Mouse (Mus musculus) lung, embryonic 16.5 days (tissue): ENCODE data around the gene Ezh2. TPM values are rescaled to one million over a fixed set of nuclear protein-coding genes. Genes with fewer than 3 reads are reported as not detected.

Source experiments
- ATAC-seq: fragments of 200-750 bp; cut with Nextera tagmentation; 2 replicates; pipeline ENCODE4 v1.8.0; 2017; ENCODE audit warnings: low read depth, mild to moderate bottlenecking, moderate library complexity
- H3K27ac ChIP-seq: fragments of 300-500 bp; sonication (generic); 2 replicates; pipeline ENCODE4 v1.5.1; 2014; ENCODE audit warnings: mild to moderate bottlenecking, control low read depth, low read length
- H3K27me3 ChIP-seq: fragments of 300-500 bp; sonication (generic); 2 replicates; pipeline ENCODE4 v1.6.1; 2014; ENCODE audit warnings: low read depth, low read length, mixed read lengths; ENCODE audit not compliant: control insufficient read depth, insufficient read depth
- H3K36me3 ChIP-seq: fragments of 300-500 bp; sonication (generic); 2 replicates; pipeline ENCODE4 v1.6.1; 2014; ENCODE audit warnings: low read length; ENCODE audit not compliant: control insufficient read depth, insufficient read depth
- H3K4me1 ChIP-seq: fragments of 300-500 bp; sonication (generic); replicated peaks from 2 replicates; pipeline ENCODE4 v1.6.1; 2014; ENCODE audit warnings: low read length, mixed read lengths; ENCODE audit not compliant: control insufficient read depth, insufficient read depth
- H3K4me2 ChIP-seq: fragments of 300-500 bp; sonication (generic); 2 replicates; pipeline ENCODE4 v1.6.1; 2014; ENCODE audit warnings: low read depth, low read length, control low read depth
- H3K4me3 ChIP-seq: fragments of 300-500 bp; sonication (generic); 2 replicates; pipeline ENCODE4 v1.5.1; 2014; ENCODE audit warnings: mild to moderate bottlenecking, low read length, control low read depth
- H3K9ac ChIP-seq: fragments of 300-500 bp; sonication (generic); 2 replicates; pipeline ENCODE4 v1.6.1; 2014; ENCODE audit warnings: low read length, control low read depth
- H3K9me3 ChIP-seq: fragments of 300-500 bp; sonication (generic); 2 replicates; pipeline ENCODE4 v1.6.1; 2016; ENCODE audit warnings: low read length; ENCODE audit not compliant: control insufficient read depth
- WGBS: fragments of 180-500 bp; shearing (Covaris S2); extraction: QIAGEN DNeasy Blood & Tissue Kit; methylation state at CpG from one replicate; pipeline ENCODE4 v1.1.7; 2014; 5-methylcytosine and 5-hydroxymethylcytosine counted together
- polyA plus RNA-seq: library from polyadenylated mRNA; unstranded; fragments of >200 nt; fragmentation: Nextera tagmentation; extraction: Ambion mirVana; gene quantifications from 2 replicates; pipeline ENCODE4 v1.2.1, GENCODE M21; 2015

The Ezh2 gene
- polyA plus RNA-seq, 1 experiment from 2014 or later: 91.8 TPM

GRCm38 (mm10) chr6:47560846-47561245, 34.3 kb downstream of the Ezh2 start:
- 78% methylated on average over 2 of the region's 2 CpGs for whole genome bisulfite sequencing
- H3K4me2 ChIP-seq: no peak overlapping the region
- no peak overlapping the region for H3K27ac ChIP-seq
- no peak overlapping the region for H3K4me3 ChIP-seq
- no peak for ATAC-seq
- no peak overlapping the region for H3K9ac ChIP-seq
- no peaks in the 10 kb centered on the region for H3K9me3 ChIP-seq
- H3K4me1 ChIP-seq: no peaks in the 10 kb centered on the region
- no peaks in the 10 kb centered on the region for H3K27me3 ChIP-seq
- H3K36me3 ChIP-seq: peaks cover 20% of the 10 kb centered on the region

- no peaks in the 10 kb centered on the region for H3K4me1 ChIP-seq
- H3K4me3 ChIP-seq: no peak overlapping the region
- H3K4me2 ChIP-seq: no peak overlapping the region
- peaks cover 23% of the 10 kb centered on the region for H3K36me3 ChIP-seq
- no peak overlapping the region for H3K27ac ChIP-seq
- no peaks in the 10 kb centered on the region for H3K27me3 ChIP-seq
- H3K9ac ChIP-seq: no peak overlapping the region
- no peaks in the 10 kb centered on the region for H3K9me3 ChIP-seq
- no peak for ATAC-seq
Observed at GRCm38 (mm10) chr6:47560407-47560806, 34.7 kb downstream of the Ezh2 start.

- H3K4me2 ChIP-seq: no peak overlapping the region
- H3K36me3 ChIP-seq: peaks cover 32% of the 10 kb centered on the region
- no peaks in the 10 kb centered on the region for H3K4me1 ChIP-seq
- whole genome bisulfite sequencing: 83% methylated on average over 2 of the region's 2 CpGs
- no peak overlapping the region for H3K4me3 ChIP-seq
- H3K27me3 ChIP-seq: no peaks in the 10 kb centered on the region
- no peak overlapping the region for H3K9ac ChIP-seq
- ATAC-seq: no peak
- no peak overlapping the region for H3K27ac ChIP-seq
- H3K9me3 ChIP-seq: no peaks in the 10 kb centered on the region
Observed at GRCm38 (mm10) chr6:47559287-47559686, 35.9 kb downstream of the Ezh2 start.

DNA sequence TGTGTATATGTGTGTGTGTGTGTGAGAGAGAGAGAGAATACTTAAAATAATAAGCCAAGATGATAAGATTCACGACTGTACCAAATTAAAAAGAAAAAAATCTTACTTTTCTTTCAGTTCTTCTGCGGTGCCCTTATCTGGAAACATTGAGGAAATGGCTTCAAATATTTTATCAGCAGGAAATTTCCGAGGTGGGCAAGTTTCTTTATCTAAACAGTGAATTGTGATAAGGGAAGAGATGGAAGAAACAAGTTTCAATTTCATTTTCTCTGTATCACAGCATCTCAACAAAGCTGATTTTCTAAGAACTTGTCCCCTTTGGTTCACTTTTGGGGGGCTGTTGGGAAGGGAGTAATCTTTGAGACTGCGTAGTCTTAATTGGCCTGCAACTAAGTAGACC, 42.9 kb downstream of the Ezh2 start:
- H3K36me3 ChIP-seq: peaks cover 37% of the 10 kb centered on the region
- H3K4me3 ChIP-seq: no peak overlapping the region
- no peak overlapping the region for H3K9ac ChIP-seq
- no peaks in the 10 kb centered on the region for H3K9me3 ChIP-seq
- no peak overlapping the region for H3K27ac ChIP-seq
- H3K27me3 ChIP-seq: no peaks in the 10 kb centered on the region
- H3K4me2 ChIP-seq: no peak overlapping the region
- WGBS: 69% methylated on average over 4 of the region's 4 CpGs
- no peaks in the 10 kb centered on the region for H3K4me1 ChIP-seq
- ATAC-seq: no peak

GRCm38 (mm10) chr6:47535333-47535732, 59.8 kb downstream of the Ezh2 start:
- 83% methylated on average over 5 of the region's 5 CpGs for WGBS
- Histone ChIP-seq H3K4me3 (no peak overlapping the region), H3K27me3 (no peaks in the 10 kb centered on the region), H3K4me1 (no peaks in the 10 kb centered on the region), H3K9me3 (no peaks in the 10 kb centered on the region), H3K4me2 (no peak overlapping the region), H3K36me3 (peaks cover 28% of the 10 kb centered on the region), H3K9ac (no peak overlapping the region), H3K27ac (no peak overlapping the region)
- ATAC-seq: no peak

DNA sequence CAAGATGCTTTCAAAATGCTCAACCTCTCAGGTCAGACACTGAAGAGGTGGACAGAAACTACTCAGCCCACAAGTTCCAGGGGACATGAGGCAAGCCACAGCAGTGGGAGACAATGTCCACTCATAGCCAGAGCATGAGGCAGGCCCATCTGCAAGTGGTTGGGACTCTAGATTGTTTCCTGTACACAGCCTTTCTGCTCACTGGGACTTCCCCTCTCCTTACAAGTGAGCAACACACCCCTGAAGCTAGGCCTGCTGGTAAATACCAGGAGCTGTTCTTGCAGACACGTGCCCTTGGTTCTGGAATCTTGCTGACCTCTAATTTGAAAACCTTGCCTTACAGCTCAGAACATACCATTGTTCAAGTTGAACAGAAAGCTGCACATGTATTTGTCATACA, 62.6 kb downstream of the Ezh2 start:
- H3K9ac ChIP-seq: no peak overlapping the region
- H3K27ac ChIP-seq: no peak overlapping the region
- WGBS: 67% methylated on average over 1 of the region's 1 CpGs
- H3K4me1 ChIP-seq: no peaks in the 10 kb centered on the region
- no peak overlapping the region for H3K4me2 ChIP-seq
- H3K27me3 ChIP-seq: no peaks in the 10 kb centered on the region
- H3K36me3 ChIP-seq: peaks cover 40% of the 10 kb centered on the region
- no peaks in the 10 kb centered on the region for H3K9me3 ChIP-seq
- no peak overlapping the region for H3K4me3 ChIP-seq
- ATAC-seq: no peak

GRCm38 (mm10) chr6:47527655-47528054, 67.5 kb downstream of the Ezh2 start:
- no peak overlapping the region for H3K27ac ChIP-seq
- no peaks in the 10 kb centered on the region for H3K4me1 ChIP-seq
- H3K4me3 ChIP-seq: no peak overlapping the region
- WGBS: 58% methylated on average over 1 of the region's 1 CpGs
- peaks cover 50% of the 10 kb centered on the region for H3K36me3 ChIP-seq
- H3K9ac ChIP-seq: no peak overlapping the region
- H3K27me3 ChIP-seq: no peaks in the 10 kb centered on the region
- H3K9me3 ChIP-seq: no peaks in the 10 kb centered on the region
- no peak for ATAC-seq
- no peak overlapping the region for H3K4me2 ChIP-seq

GRCm38 (mm10) chr6:47527129-47527528, 68.0 kb downstream of the Ezh2 start:
- H3K9me3 ChIP-seq: no peaks in the 10 kb centered on the region
- H3K36me3 ChIP-seq: peaks cover 50% of the 10 kb centered on the region
- H3K27ac ChIP-seq: no peak overlapping the region
- no peaks in the 10 kb centered on the region for H3K4me1 ChIP-seq
- H3K4me2 ChIP-seq: no peak overlapping the region
- H3K27me3 ChIP-seq: no peaks in the 10 kb centered on the region
- H3K9ac ChIP-seq: no peak overlapping the region
- H3K4me3 ChIP-seq: no peak overlapping the region
- ATAC-seq: no peak
- 73% methylated on average over 2 of the region's 2 CpGs for WGBS

- no peak overlapping the region for H3K27ac ChIP-seq
- no peak overlapping the region for H3K4me2 ChIP-seq
Observed at GRCm38 (mm10) chr6:47526446-47526845, 68.7 kb downstream of the Ezh2 start.

GRCm38 (mm10) chr6:47525041-47525440, 70.1 kb downstream of the Ezh2 start:
- H3K36me3 ChIP-seq: peaks cover 51% of the 10 kb centered on the region
- H3K4me1 ChIP-seq: no peaks in the 10 kb centered on the region
- ATAC-seq: no peak
- H3K9ac ChIP-seq: no peak overlapping the region
- no peak overlapping the region for H3K27ac ChIP-seq
- no peaks in the 10 kb centered on the region for H3K9me3 ChIP-seq
- no peak overlapping the region for H3K4me3 ChIP-seq
- no peaks in the 10 kb centered on the region for H3K27me3 ChIP-seq
- H3K4me2 ChIP-seq: no peak overlapping the region
- WGBS: 68% methylated on average over 2 of the region's 2 CpGs

More at GRCm38 (mm10) chr6:47526446-47526845, 68.7 kb downstream of the Ezh2 start:
- Histone ChIP-seq H3K9ac (no peak overlapping the region), H3K4me1 (no peaks in the 10 kb centered on the region), H3K4me3 (no peak overlapping the region), H3K27me3 (no peaks in the 10 kb centered on the region), H3K9me3 (no peaks in the 10 kb centered on the region), H3K36me3 (peaks cover 56% of the 10 kb centered on the region)
- WGBS: 75% methylated on average over 4 of the region's 4 CpGs
- no peak for ATAC-seq
